Mouse (Mus musculus) olfactory bulb, adult 2 months (tissue): Measurements from ENCODE around the gene Gm21974.

Experiments
- CTCF ChIP-seq: fragments of 200-500 bp; IDR thresholded peaks from 2 replicates; pipeline ENCODE4 v1.5.1; 2012; ENCODE audit warnings: low read depth, mild to moderate bottlenecking, low read length, moderate library complexity; ENCODE audit not compliant: insufficient read depth
- POLR2A ChIP-seq: fragments of 200-500 bp; IDR thresholded peaks from 2 replicates; pipeline ENCODE4 v1.6.1; 2012; ENCODE audit warnings: mild to moderate bottlenecking, low read depth, low read length, moderate library complexity; ENCODE audit not compliant: insufficient read depth

- TF ChIP-seq POLR2A, result no peak
- TF ChIP-seq CTCF, result no peak
Observed at GRCm38 (mm10) chr7:127930636-127931035, 35.4 kb upstream of the Gm21974 start.
